Mouse (Mus musculus) intestine, embryonic 15.5 days (tissue): ENCODE data around the gene Fbxw7. TPM values are rescaled to one million over a fixed set of nuclear protein-coding genes. Genes with fewer than 3 reads are reported as not detected.

Experiments
- ATAC-seq: fragments of 200-750 bp; cut with Nextera tagmentation; 2 replicates; pipeline ENCODE4 v1.8.0; 2017; ENCODE audit warnings: moderate TSS enrichment, moderate library complexity
- H3K27ac ChIP-seq: fragments of 300-500 bp; sonication (generic); 2 replicates; pipeline ENCODE4 v1.5.1; 2015; ENCODE audit warnings: mild to moderate bottlenecking, inconsistent platforms
- H3K27me3 ChIP-seq: fragments of 300-500 bp; sonication (generic); replicated peaks from 2 replicates; pipeline ENCODE4 v1.6.1; 2015; ENCODE audit warnings: inconsistent platforms
- H3K36me3 ChIP-seq: fragments of 300-500 bp; sonication (generic); 2 replicates; pipeline ENCODE4 v1.6.1; 2015; ENCODE audit warnings: inconsistent platforms
- H3K4me1 ChIP-seq: fragments of 300-500 bp; sonication (generic); replicated peaks from 2 replicates; pipeline ENCODE4 v1.6.1; 2015; ENCODE audit warnings: inconsistent platforms
- H3K4me2 ChIP-seq: fragments of 300-500 bp; sonication (generic); replicated peaks from 2 replicates; pipeline ENCODE4 v1.6.1; 2015; ENCODE audit warnings: mild to moderate bottlenecking, inconsistent platforms
- H3K4me3 ChIP-seq: fragments of 300-500 bp; sonication (generic); replicated peaks from 2 replicates; pipeline ENCODE4 v1.5.1; 2015; ENCODE audit warnings: inconsistent platforms
- H3K9ac ChIP-seq: fragments of 300-500 bp; sonication (generic); 2 replicates; pipeline ENCODE4 v1.6.1; 2015; ENCODE audit warnings: inconsistent platforms
- H3K9me3 ChIP-seq: fragments of 300-500 bp; sonication (generic); 2 replicates; pipeline ENCODE4 v1.6.1; 2016; ENCODE audit warnings: inconsistent platforms
- WGBS: fragments of 180-500 bp; shearing (Covaris S2); methylation state at CpG from one replicate; pipeline ENCODE4 v1.1.7; 2015; 5-methylcytosine and 5-hydroxymethylcytosine counted together
- polyA plus RNA-seq: library from polyadenylated mRNA; unstranded; fragments of >200 nt; fragmentation: Nextera tagmentation; extraction: Ambion mirVana; gene quantifications from 2 replicates; pipeline ENCODE4 v1.2.1, GENCODE M21; 2015

The Fbxw7 gene
- polyA plus RNA-seq, 1 experiment from 2014 or later, result 10.4 TPM

GRCm38 (mm10) chr3:84967364-84967763 is 152.3 kb downstream of the Fbxw7 start:
- 0 out of 2 replicates have a peak, but pooled peaks cover 3% of the 10 kb centered on the region for H3K36me3 ChIP-seq
- ATAC-seq, result no peak
- no peak overlapping the region for H3K27ac ChIP-seq
- WGBS, result 87% methylated on average over 4 of the region's 4 CpGs
- no peaks in the 10 kb centered on the region for H3K9me3 ChIP-seq
- H3K27me3 ChIP-seq, result no peaks in the 10 kb centered on the region
- no peaks in the 10 kb centered on the region for H3K4me1 ChIP-seq
- no peak overlapping the region for H3K4me3 ChIP-seq
- no peak overlapping the region for H3K9ac ChIP-seq
- H3K4me2 ChIP-seq, result no peak overlapping the region

DNA sequence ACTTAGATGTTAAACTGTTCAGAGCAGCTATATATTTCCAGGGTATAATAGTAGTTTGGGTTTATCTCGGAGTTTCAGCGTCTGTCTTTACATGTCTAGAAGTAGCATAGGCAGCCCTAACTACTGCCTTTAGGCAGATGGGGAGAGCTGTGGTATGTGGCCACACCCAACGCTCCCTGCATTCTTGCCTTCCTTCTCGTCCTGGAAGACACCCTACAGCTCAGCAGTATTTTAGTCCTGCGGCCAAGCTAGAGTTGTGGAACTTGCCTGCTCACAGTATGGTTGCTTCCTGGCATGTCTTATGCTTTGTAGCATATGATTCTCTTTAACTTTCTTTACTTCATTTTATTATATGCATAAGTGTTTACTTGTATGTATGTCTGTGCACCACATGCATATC is 156.5 kb downstream of the Fbxw7 start:
- Histone ChIP-seq H3K9ac (no peak overlapping the region), H3K4me2 (no peak overlapping the region), H3K9me3 (no peaks in the 10 kb centered on the region), H3K4me3 (no peak overlapping the region), H3K36me3 (0 out of 2 replicates have a peak, but pooled peaks cover 5% of the 10 kb centered on the region), H3K27ac (no peak overlapping the region), H3K4me1 (no peaks in the 10 kb centered on the region), H3K27me3 (no peaks in the 10 kb centered on the region)
- 79% methylated on average over 5 of the region's 5 CpGs for WGBS
- no peak for ATAC-seq

DNA sequence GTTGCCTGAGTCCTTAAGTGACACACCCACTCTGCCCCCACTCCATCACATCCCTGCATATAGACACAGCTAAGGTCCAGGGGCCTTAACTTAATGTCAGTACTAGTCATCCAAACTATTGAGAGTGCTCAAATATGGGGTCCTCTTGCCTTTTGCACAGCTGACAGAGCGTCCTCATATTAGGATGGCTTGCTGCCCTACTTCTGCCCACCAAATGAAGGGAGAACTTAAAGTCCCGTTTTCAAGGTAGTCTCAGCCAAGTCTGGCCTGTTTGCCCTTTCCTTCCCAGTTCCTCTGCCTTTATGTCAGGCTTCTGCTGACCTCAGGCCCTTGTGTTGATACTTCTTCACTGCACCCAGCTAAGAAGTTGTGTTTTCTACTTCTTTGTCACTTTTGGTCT is 157.8 kb downstream of the Fbxw7 start:
- no peak for ATAC-seq
- 0 out of 2 replicates have a peak, but pooled peaks cover 5% of the 10 kb centered on the region for H3K36me3 ChIP-seq
- no peaks in the 10 kb centered on the region for H3K4me1 ChIP-seq
- no peak overlapping the region for H3K4me3 ChIP-seq
- no peak overlapping the region for H3K27ac ChIP-seq
- H3K27me3 ChIP-seq, result no peaks in the 10 kb centered on the region
- no peak overlapping the region for H3K9ac ChIP-seq
- no peak overlapping the region for H3K4me2 ChIP-seq
- 84% methylated on average over 2 of the region's 2 CpGs for WGBS
- H3K9me3 ChIP-seq, result no peaks in the 10 kb centered on the region

GRCm38 (mm10) chr3:84974193-84974592 is 159.1 kb downstream of the Fbxw7 start:
- Histone ChIP-seq H3K27me3 (no peaks in the 10 kb centered on the region), H3K4me1 (no peaks in the 10 kb centered on the region), H3K27ac (no peak overlapping the region), H3K4me2 (no peak overlapping the region), H3K36me3 (0 out of 2 replicates have a peak, but pooled peaks cover 5% of the 10 kb centered on the region), H3K9ac (no peak overlapping the region), H3K4me3 (no peak overlapping the region), H3K9me3 (no peaks in the 10 kb centered on the region)
- no peak for ATAC-seq
- WGBS, result 93% methylated on average over 9 of the region's 9 CpGs

DNA sequence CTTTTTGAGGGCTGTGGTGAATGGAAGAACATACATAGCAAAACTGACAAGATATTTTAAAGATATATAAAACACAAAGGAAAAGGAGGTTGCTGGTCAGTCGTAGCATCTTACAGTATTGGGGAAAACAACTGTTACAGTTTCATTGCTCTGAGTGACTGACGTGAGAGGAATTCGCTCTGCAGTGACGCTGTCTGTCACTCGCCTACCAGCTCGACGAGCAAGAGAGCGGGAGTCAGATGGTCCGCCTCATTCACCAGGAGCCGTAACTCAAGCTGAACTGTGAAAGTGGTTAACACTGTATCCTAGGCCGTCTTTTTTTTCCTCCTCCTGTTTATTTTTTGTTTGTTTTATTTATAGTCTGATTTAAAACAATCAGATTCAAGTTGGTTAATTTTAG is 163.6 kb downstream of the Fbxw7 start:
- H3K27ac ChIP-seq, result no peak overlapping the region
- WGBS, result 90% methylated on average over 11 of the region's 11 CpGs
- ATAC-seq, result no peak
- H3K4me2 ChIP-seq, result no peak overlapping the region
- H3K9ac ChIP-seq, result no peak overlapping the region
- 0 out of 2 replicates have a peak, but pooled peaks cover 2% of the 10 kb centered on the region for H3K36me3 ChIP-seq
- H3K9me3 ChIP-seq, result no peaks in the 10 kb centered on the region
- no peak overlapping the region for H3K4me3 ChIP-seq
- H3K27me3 ChIP-seq, result no peaks in the 10 kb centered on the region
- no peaks in the 10 kb centered on the region for H3K4me1 ChIP-seq

- no peak overlapping the region for H3K4me3 ChIP-seq
- 92% methylated on average over 2 of the region's 2 CpGs for WGBS
Measured at GRCm38 (mm10) chr3:84980158-84980557, 165.1 kb downstream of the Fbxw7 start.

GRCm38 (mm10) chr3:84982688-84983087 is 167.6 kb downstream of the Fbxw7 start:
- Histone ChIP-seq H3K4me3 (no peak overlapping the region), H3K36me3 (no peaks in the 10 kb centered on the region), H3K9me3 (no peaks in the 10 kb centered on the region), H3K9ac (no peak overlapping the region), H3K27ac (no peak overlapping the region), H3K4me1 (no peaks in the 10 kb centered on the region), H3K27me3 (no peaks in the 10 kb centered on the region), H3K4me2 (no peak overlapping the region)
- WGBS, result 47% methylated on average over 4 of the region's 4 CpGs
- ATAC-seq, result no peak

More at GRCm38 (mm10) chr3:84980158-84980557, 165.1 kb downstream of the Fbxw7 start:
- H3K9ac ChIP-seq, result no peak overlapping the region
- no peaks in the 10 kb centered on the region for H3K4me1 ChIP-seq
- no peaks in the 10 kb centered on the region for H3K9me3 ChIP-seq
- H3K36me3 ChIP-seq, result 0 out of 2 replicates have a peak, but pooled peaks cover 2% of the 10 kb centered on the region
- no peaks in the 10 kb centered on the region for H3K27me3 ChIP-seq
- no peak for ATAC-seq
- no peak overlapping the region for H3K27ac ChIP-seq
- no peak overlapping the region for H3K4me2 ChIP-seq

GRCm38 (mm10) chr3:84985121-84985625 is 170.1 kb downstream of the Fbxw7 start:
- Histone ChIP-seq H3K36me3 (no peaks in the 10 kb centered on the region), H3K27me3 (no peaks in the 10 kb centered on the region), H3K4me3 (no peak overlapping the region), H3K4me1 (no peaks in the 10 kb centered on the region), H3K27ac (no peak overlapping the region), H3K4me2 (no peak overlapping the region), H3K9me3 (no peaks in the 10 kb centered on the region), H3K9ac (no peak overlapping the region)
- ATAC-seq, result no peak
- 78% methylated on average over 8 of the region's 8 CpGs for WGBS

DNA sequence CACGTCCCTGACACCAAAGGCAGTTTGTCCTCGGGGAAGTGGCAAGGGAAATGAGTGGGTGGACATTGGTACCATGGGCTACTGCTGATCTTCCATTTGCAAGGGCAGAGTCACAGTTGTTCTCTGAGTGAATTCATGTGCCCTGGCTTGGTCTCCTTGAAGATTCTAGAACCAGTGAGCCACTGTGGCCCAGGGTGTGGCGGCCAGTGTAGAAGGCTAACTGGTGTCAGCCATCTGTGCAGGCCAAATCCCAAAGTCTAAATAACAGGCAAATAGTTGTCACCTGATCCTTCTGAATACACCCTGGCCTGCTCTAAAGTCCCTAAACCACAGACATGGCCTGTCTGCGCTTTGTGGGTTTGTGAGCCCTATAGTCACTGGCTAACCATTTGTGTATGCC is 173.8 kb downstream of the Fbxw7 start:
- Histone ChIP-seq H3K4me2 (no peak overlapping the region), H3K4me3 (no peak overlapping the region), H3K4me1 (no peaks in the 10 kb centered on the region), H3K27me3 (no peaks in the 10 kb centered on the region), H3K36me3 (no peaks in the 10 kb centered on the region), H3K9me3 (no peaks in the 10 kb centered on the region), H3K27ac (no peak overlapping the region), H3K9ac (no peak overlapping the region)
- no peak for ATAC-seq
- WGBS, result 89% methylated on average over 4 of the region's 4 CpGs

GRCm38 (mm10) chr3:85005257-85005656 is 190.2 kb downstream of the Fbxw7 start:
- 74% methylated on average over 2 of the region's 2 CpGs for WGBS
- no peaks in the 10 kb centered on the region for H3K9me3 ChIP-seq
- H3K4me1 ChIP-seq, result no peaks in the 10 kb centered on the region
- H3K4me3 ChIP-seq, result no peak overlapping the region
- ATAC-seq, result peak; percentile 82
- H3K27ac ChIP-seq, result no peak overlapping the region
- H3K4me2 ChIP-seq, result no peak overlapping the region
- H3K36me3 ChIP-seq, result no peaks in the 10 kb centered on the region
- H3K9ac ChIP-seq, result no peak overlapping the region
- no peaks in the 10 kb centered on the region for H3K27me3 ChIP-seq

DNA sequence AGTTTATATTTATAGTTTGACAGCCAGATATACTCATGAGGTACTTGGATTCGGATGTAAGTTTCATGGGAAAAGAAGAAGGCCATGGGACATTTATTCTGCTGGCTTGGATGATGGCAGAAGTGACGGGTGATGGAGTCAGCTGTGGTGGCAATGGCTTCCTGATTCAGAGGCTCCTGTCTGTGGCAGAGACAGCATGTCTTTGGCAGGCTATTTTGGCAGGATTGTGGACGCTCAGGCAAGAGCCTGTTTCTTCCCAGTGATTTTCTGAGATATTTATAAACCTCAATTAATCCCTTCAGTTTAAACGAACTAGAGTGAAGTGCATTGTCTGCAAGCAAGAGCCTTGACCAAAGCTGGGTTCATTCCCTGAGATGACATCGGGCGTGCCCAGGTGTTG is 197.8 kb downstream of the Fbxw7 start:
- no peaks in the 10 kb centered on the region for H3K36me3 ChIP-seq
- H3K4me1 ChIP-seq, result no peaks in the 10 kb centered on the region
- WGBS, result 84% methylated on average over 6 of the region's 6 CpGs
- no peaks in the 10 kb centered on the region for H3K27me3 ChIP-seq
- no peak overlapping the region for H3K9ac ChIP-seq
- no peak overlapping the region for H3K27ac ChIP-seq
- no peak for ATAC-seq
- no peak overlapping the region for H3K4me2 ChIP-seq
- no peak overlapping the region for H3K4me3 ChIP-seq
- H3K9me3 ChIP-seq, result no peaks in the 10 kb centered on the region

DNA sequence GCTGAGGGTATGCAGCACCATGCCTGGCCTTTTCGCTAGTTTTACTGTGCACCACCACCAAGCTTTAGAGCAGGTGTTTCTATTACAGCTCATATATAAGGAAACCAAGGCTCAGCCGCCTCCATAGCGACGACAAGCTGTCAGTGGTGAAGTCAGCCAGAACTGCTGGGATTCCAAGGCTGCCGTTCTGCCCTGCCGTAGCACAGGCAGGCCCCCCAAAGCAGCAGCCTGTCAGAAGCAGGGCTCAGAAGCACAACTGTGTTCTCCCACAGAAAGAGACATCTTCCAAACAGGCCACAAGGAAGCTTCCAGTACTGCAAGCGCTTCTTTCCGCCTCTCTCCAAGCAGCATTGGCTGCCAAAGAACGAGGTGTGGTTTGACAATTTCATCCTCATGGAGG is 200.6 kb downstream of the Fbxw7 start:
- H3K4me3 ChIP-seq, result no peak overlapping the region
- no peak for ATAC-seq
- H3K4me2 ChIP-seq, result no peak overlapping the region
- H3K27ac ChIP-seq, result no peak overlapping the region
- H3K27me3 ChIP-seq, result no peaks in the 10 kb centered on the region
- no peaks in the 10 kb centered on the region for H3K4me1 ChIP-seq
- H3K36me3 ChIP-seq, result no peaks in the 10 kb centered on the region
- H3K9me3 ChIP-seq, result no peaks in the 10 kb centered on the region
- WGBS, result 48% methylated on average over 9 of the region's 9 CpGs
- no peak overlapping the region for H3K9ac ChIP-seq

- no peaks in the 10 kb centered on the region for H3K36me3 ChIP-seq
- H3K4me3 ChIP-seq, result no peak overlapping the region
- H3K4me2 ChIP-seq, result no peak overlapping the region
- no peak for ATAC-seq
- no peaks in the 10 kb centered on the region for H3K27me3 ChIP-seq
- no peak overlapping the region for H3K27ac ChIP-seq
- no peaks in the 10 kb centered on the region for H3K4me1 ChIP-seq
- no peak overlapping the region for H3K9ac ChIP-seq
- no peaks in the 10 kb centered on the region for H3K9me3 ChIP-seq
Measured at GRCm38 (mm10) chr3:85020137-85020536, 205.1 kb downstream of the Fbxw7 start.
